In the genomic region with DNA sequence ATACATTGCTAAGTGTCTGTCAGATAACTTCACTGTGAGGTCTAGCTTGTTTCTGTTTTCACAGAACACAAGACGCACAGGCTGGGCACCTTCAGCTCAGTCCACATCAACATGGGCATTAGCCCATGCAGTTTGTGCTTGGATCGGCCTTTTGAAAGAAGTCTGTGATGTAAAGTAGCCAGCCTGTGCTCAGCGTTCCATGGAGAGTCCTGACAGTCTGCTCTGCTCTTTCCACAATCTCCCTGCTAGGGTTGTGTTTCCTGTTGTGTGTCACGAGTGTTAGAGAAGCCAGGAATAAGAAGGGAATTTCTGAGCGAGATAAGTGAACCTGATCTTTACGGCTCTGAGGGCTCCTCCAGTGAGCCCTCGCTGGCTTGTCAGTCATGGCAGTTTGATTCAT, we compare ENCODE assay signal across 15 mouse cellular contexts.
DNase-seq lines count a peak whose midpoint lies in the region; ATAC-seq and TF ChIP-seq lines count a peak whose summit lies in the region.
"Had no signal": no experiment of that assay in that cellular context is flagged by ENCODE, and none has a peak within 500 bp of the region (broad histone marks: within the 10 kb centered on the region; RNA-seq: fewer than 3 reads in every experiment).

No protein-coding gene starts in this region.

- H3K9me3 ChIP-seq in heart, postnatal 0 days (replicated peaks; ENCODE audit: control insufficient read depth, low read length) = no peaks in the 10 kb centered on the region
- no peaks in the 10 kb centered on the region for H3K9me3 ChIP-seq in kidney, embryonic 16.5 days (ENCODE audit: low read length)
- H3K9me3 ChIP-seq: forebrain, embryonic 10.5 days; limb, embryonic 12.5 days had no signal

- H3K4me1 ChIP-seq in heart, postnatal 0 days (ENCODE audit: control insufficient read depth, insufficient read depth) = peaks cover 20% of the 10 kb centered on the region
- peaks cover 38% of the 10 kb centered on the region for H3K4me1 ChIP-seq in kidney, embryonic 16.5 days (ENCODE audit: insufficient read depth, low read length)
- peaks cover 40% of the 10 kb centered on the region for H3K4me1 ChIP-seq in thymus, adult 2 months (replicated peaks; ENCODE audit: control insufficient read depth, insufficient read depth, low read length)

- no peak for TF ChIP-seq CTCF in heart, postnatal 0 days (IDR thresholded peaks at IDR 0.05; ENCODE audit: low read depth)
- no peak for TF ChIP-seq CTCF in thymus, adult 2 months (IDR thresholded peaks at IDR 0.05; ENCODE audit: borderline replicate concordance, control insufficient read depth, extremely low read depth, insufficient read depth, low read length, poor library complexity)

- no peaks in the 10 kb centered on the region for H3K27me3 ChIP-seq in heart, postnatal 0 days (ENCODE audit: control insufficient read depth, insufficient read depth, low read length)
- no peaks in the 10 kb centered on the region for H3K27me3 ChIP-seq in kidney, embryonic 16.5 days (ENCODE audit: insufficient read depth, low read length)
- H3K27me3 ChIP-seq in thymus, adult 2 months (ENCODE audit: control insufficient read depth, insufficient read depth, low read length) = no peaks in the 10 kb centered on the region
- H3K27me3 ChIP-seq: limb, embryonic 12.5 days had no signal

- H3K27ac ChIP-seq in heart, postnatal 0 days (ENCODE audit: low read depth) = peak overlapping the region; percentile 58
- peak overlapping the region; percentile 71 for H3K27ac ChIP-seq in kidney, embryonic 16.5 days (ENCODE audit: low read length)
- peak overlapping the region; percentile 61; the same call in 1 of the 2 replicates for H3K27ac ChIP-seq in thymus, adult 2 months (ENCODE audit: control insufficient read depth, insufficient read depth, low read length)
- H3K27ac ChIP-seq: forebrain, embryonic 10.5 days; limb, embryonic 12.5 days; macrophage had no signal

- no peak for TF ChIP-seq EP300 in heart, postnatal 0 days (IDR thresholded peaks at IDR 0.05; ENCODE audit: low read depth)

- H3K4me3 ChIP-seq in heart, postnatal 0 days (ENCODE audit: low read depth, low read length) = no peak overlapping the region
- H3K4me3 ChIP-seq in kidney, embryonic 16.5 days (ENCODE audit: low read length) = no peak overlapping the region
- no peak overlapping the region for H3K4me3 ChIP-seq in thymus, adult 2 months (ENCODE audit: control insufficient read depth, insufficient read depth, low read length)
- H3K4me3 ChIP-seq: forebrain, embryonic 10.5 days; limb, embryonic 12.5 days had no signal

- no peak for ATAC-seq in heart, postnatal 0 days (ENCODE audit: insufficient read depth, low read depth)
- ATAC-seq in kidney, embryonic 16.5 days (ENCODE audit: low FRiP score, low TSS enrichment) = peak; percentile 53
- no peak for ATAC-seq in CD4-positive, CD25-positive, alpha-beta regulatory T cell, adult 4 months
- ATAC-seq: midbrain, embryonic 16.5 days had no signal

- no peak for DNase-seq in heart, postnatal 0 days (ENCODE audit: low spot score)
- DNase-seq in heart, adult 18-20 months = no peak
- DNase-seq in kidney, postnatal 10 days = no peak
- no peak for DNase-seq in thymus, adult 2 months
- no peak for DNase-seq in thymus, postnatal 4 days
- DNase-seq: cerebellum, adult 9-10 months; lung, embryonic 14.5 days; right cerebral cortex, postnatal 14 days; thymus, adult 18-20 months had no signal

- WGBS in heart, postnatal 0 days = 29% methylated on average over 7 of the region's 7 CpGs
- 16% methylated on average over 7 of the region's 7 CpGs for WGBS in kidney, embryonic 16.5 days
- WGBS in thymus, adult 2 months = 92% methylated on average over 7 of the region's 7 CpGs

- no peak overlapping the region for H3K4me2 ChIP-seq in heart, postnatal 0 days (ENCODE audit: low read depth, low read length)
- 0 out of 2 replicates have a peak overlapping the region, but pooled peaks have one; percentile 1 for H3K4me2 ChIP-seq in kidney, embryonic 16.5 days (replicated peaks; ENCODE audit: low read depth, low read length)
- H3K4me2 ChIP-seq: limb, embryonic 12.5 days; lung, embryonic 14.5 days had no signal

- H3K9ac ChIP-seq in heart, postnatal 0 days (replicated peaks; ENCODE audit: low read depth, low read length) = no peak overlapping the region; the same call in 1 of the 2 replicates
- no peak overlapping the region for H3K9ac ChIP-seq in kidney, embryonic 16.5 days (replicated peaks; ENCODE audit: low read length)
- H3K9ac ChIP-seq: limb, embryonic 12.5 days; lung, embryonic 14.5 days had no signal

- no peaks in the 10 kb centered on the region for H3K36me3 ChIP-seq in heart, postnatal 0 days (replicated peaks; ENCODE audit: control insufficient read depth, insufficient read depth, low read length)
- no peaks in the 10 kb centered on the region for H3K36me3 ChIP-seq in kidney, embryonic 16.5 days (ENCODE audit: insufficient read depth, low read length)
- no peaks in the 10 kb centered on the region for H3K36me3 ChIP-seq in thymus, adult 2 months (ENCODE audit: control insufficient read depth, insufficient read depth, low read length)
- H3K36me3 ChIP-seq: forebrain, embryonic 10.5 days had no signal

- no peak for TF ChIP-seq POLR2A in thymus, adult 2 months (IDR thresholded peaks at IDR 0.05; ENCODE audit: control insufficient read depth, extremely low read depth, insufficient read depth, low read length, poor library complexity)
